Mouse (Mus musculus) hindbrain, postnatal 0 days (tissue): ENCODE measurements around the gene Pop7. TPM values are rescaled to one million over a fixed set of nuclear protein-coding genes. Genes with fewer than 3 reads are reported as not detected.

Source experiments
- ATAC-seq: fragments of 200-750 bp; cut with Nextera tagmentation; 2 replicates; pipeline ENCODE4 v1.8.0; 2017; ENCODE audit warnings: mild to moderate bottlenecking, moderate TSS enrichment, moderate library complexity
- DNase-seq: peaks from one replicate; pipeline ENCODE4 v3.0.0-alpha.2; 2015; ENCODE audit warnings: low spot score
- H3K27ac ChIP-seq: fragments of 300-500 bp; sonication (generic); 2 replicates; pipeline ENCODE4 v1.5.1; 2014; ENCODE audit warnings: mild to moderate bottlenecking
- H3K27me3 ChIP-seq: fragments of 300-500 bp; sonication (generic); 2 replicates; pipeline ENCODE4 v1.6.1; 2014; ENCODE audit warnings: low read length, mixed read lengths; ENCODE audit not compliant: insufficient read depth
- H3K36me3 ChIP-seq: fragments of 300-500 bp; sonication (generic); 2 replicates; pipeline ENCODE4 v1.6.1; 2014; ENCODE audit warnings: low read length, mixed read lengths; ENCODE audit not compliant: insufficient read depth
- H3K4me1 ChIP-seq: fragments of 300-500 bp; sonication (generic); 2 replicates; pipeline ENCODE4 v1.6.1; 2014; ENCODE audit warnings: antibody characterized with exemption, low read length, mixed read lengths; ENCODE audit not compliant: insufficient read depth
- H3K4me2 ChIP-seq: fragments of 300-500 bp; sonication (generic); 2 replicates; pipeline ENCODE4 v1.6.1; 2014; ENCODE audit warnings: low read depth, mild to moderate bottlenecking, low read length, moderate library complexity, mixed read lengths
- H3K4me3 ChIP-seq: fragments of 300-500 bp; sonication (generic); 2 replicates; pipeline ENCODE4 v1.5.1; 2014; ENCODE audit warnings: low read length
- H3K9ac ChIP-seq: fragments of 300-500 bp; sonication (generic); replicated peaks from 2 replicates; pipeline ENCODE4 v1.6.1; 2014; ENCODE audit warnings: mild to moderate bottlenecking, low read length, moderate library complexity, mixed read lengths
- H3K9me3 ChIP-seq: fragments of 300-500 bp; sonication (generic); 2 replicates; pipeline ENCODE4 v1.6.1; 2016; ENCODE audit warnings: low read length, mixed read lengths
- CTCF ChIP-seq: IDR thresholded peaks from 2 replicates; pipeline ENCODE4 v1.5.1; 2016; ENCODE audit warnings: antibody characterized with exemption, control low read depth, low read depth
- WGBS: fragments of 180-500 bp; shearing (Covaris S2); extraction: QIAGEN DNeasy Blood & Tissue Kit; methylation state at CpG from one replicate; pipeline ENCODE4 v1.1.7; 2014; 5-methylcytosine and 5-hydroxymethylcytosine counted together
- polyA plus RNA-seq: library from polyadenylated mRNA; unstranded; fragments of >200 nt; fragmentation: Nextera tagmentation; extraction: Ambion mirVana; gene quantifications from 2 replicates; pipeline ENCODE4 v1.2.1, GENCODE M21; 2015
- total RNA-seq: library from RNA; depleted of rRNA; stranded (reverse); fragments of >200 nt; gene quantifications from 2 replicates; pipeline ENCODE4 v1.2.3, GENCODE M21; 2014

The Pop7 gene
- total and polyA plus RNA-seq, 2 experiments from 2014 or later: 83.5 to 85.3 TPM

DNA sequence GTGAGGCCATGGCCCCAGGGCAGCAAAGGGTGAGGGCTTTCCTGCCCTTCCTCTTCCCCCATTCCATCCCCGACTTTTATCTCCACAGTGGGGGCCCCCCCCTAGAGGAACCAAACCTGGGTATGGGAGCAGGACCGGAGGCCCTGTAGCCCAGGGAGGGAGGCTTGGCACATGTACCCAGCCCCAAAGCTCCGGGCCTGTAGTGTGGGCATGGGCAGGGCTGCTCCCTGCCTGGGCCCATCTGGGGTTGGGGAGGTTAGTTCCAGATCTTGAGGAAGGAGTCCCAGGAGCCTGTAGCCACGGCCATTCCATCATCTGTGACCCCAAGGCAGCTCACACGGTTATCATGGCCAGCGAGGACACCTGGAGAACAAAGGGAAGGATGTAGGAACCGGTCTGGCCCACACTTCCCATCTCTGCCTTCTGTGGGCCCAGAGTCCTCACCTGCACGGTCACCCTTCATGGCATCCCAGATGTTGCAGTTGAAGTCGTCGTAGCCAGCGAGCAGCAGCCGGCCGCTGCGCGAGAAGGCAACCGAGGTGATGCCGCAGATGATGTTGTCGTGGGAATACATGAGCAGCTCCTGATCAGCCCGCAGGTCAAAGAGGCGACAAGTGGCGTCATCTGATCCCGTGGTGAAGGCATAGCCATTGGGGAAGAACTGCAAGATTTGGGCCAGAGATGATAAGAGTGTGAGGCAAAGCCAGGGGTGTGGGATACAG is 26.1 kb upstream of the Pop7 start:
- Histone ChIP-seq H3K27me3 (no peaks in the 10 kb centered on the region), H3K4me3 (no peak overlapping the region), H3K4me1 (peaks cover 16% of the 10 kb centered on the region), H3K36me3 (peaks cover 28% of the 10 kb centered on the region), H3K9ac (no peak overlapping the region), H3K9me3 (no peaks in the 10 kb centered on the region), H3K4me2 (no peak overlapping the region), H3K27ac (0 out of 2 replicates have a peak overlapping the region, but pooled peaks have one; percentile 20)
- 76% methylated on average over 22 of the region's 22 CpGs for WGBS
- ATAC-seq (no peak), DNase-seq (peak; percentile 14)
- TF ChIP-seq CTCF: no peak

DNA sequence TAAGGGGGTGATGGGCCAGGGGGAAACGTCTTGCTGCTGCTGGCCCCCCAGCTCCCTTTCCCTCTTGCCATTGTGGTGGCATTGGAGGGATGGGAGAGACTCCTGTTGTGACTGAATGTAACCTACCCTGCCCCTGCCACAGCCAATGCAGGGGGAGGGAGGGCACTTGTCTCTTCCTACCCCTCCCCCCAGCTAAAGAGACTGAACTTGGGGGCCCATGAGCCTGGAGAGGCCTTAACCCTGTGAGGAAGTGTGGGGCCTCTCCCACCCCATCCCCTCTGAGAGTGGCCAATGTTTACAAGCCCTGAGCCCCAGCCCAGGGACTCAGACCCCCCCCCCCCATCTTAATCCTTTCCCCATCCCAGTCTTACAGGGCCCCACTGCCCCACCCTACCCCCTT is 25.1 kb upstream of the Pop7 start:
- WGBS: 26% methylated on average over 1 of the region's 1 CpGs
- Histone ChIP-seq H3K9me3 (no peaks in the 10 kb centered on the region), H3K4me3 (no peak overlapping the region), H3K4me1 (peaks cover 16% of the 10 kb centered on the region), H3K4me2 (no peak overlapping the region), H3K9ac (no peak overlapping the region), H3K27me3 (no peaks in the 10 kb centered on the region), H3K36me3 (peaks cover 38% of the 10 kb centered on the region), H3K27ac (peak overlapping the region; percentile 48; the same call in 1 of the 2 replicates)
- DNase-seq: no peak
- no peak for ATAC-seq
- TF ChIP-seq CTCF: no peak

DNA sequence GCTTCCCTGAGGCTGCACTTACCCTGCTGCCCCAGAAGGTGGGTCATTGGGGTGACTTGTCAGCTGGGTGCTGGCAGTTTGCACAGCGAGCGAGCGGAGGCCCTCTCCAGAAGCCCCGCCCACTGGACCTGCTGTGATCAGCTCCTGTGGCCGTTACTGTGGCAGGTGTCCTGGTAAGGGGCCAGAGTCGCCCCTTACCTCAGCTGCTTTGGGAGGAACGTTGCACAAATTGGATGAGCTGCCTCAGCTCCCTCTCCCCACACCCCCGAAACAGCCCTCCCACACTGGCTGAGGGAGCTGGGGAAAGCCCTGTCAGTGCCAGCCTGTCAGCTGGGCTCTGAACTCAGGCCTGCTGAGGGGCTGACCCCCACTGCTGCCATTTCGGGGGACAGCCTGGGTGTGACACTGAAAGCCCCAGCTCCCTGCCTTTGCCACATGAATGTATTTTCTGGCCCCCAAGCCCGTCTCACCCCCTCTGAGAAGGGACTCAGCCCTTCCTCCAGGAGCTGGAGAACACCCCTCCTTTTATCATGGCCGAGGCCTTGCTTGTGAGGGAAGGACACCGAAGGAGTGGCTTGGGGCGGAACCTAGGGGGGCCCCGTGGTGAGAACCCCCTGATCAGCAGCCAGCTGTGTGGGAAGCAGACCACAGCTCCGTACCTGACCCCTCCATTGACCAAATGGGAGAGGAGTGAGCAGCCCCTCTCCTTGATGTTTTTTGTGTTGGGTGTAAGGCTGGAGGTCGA is 24.0 kb upstream of the Pop7 start:
- Histone ChIP-seq H3K36me3 (peaks cover 47% of the 10 kb centered on the region), H3K9me3 (no peaks in the 10 kb centered on the region), H3K27ac (peak overlapping the region; percentile 69), H3K4me3 (no peak overlapping the region), H3K27me3 (no peaks in the 10 kb centered on the region), H3K9ac (no peak overlapping the region), H3K4me1 (peaks cover 16% of the 10 kb centered on the region), H3K4me2 (no peak overlapping the region)
- DNase-seq (peak; percentile 66), ATAC-seq (no peak)
- no peak for TF ChIP-seq CTCF
- WGBS: 22% methylated on average over 16 of the region's 16 CpGs

DNA sequence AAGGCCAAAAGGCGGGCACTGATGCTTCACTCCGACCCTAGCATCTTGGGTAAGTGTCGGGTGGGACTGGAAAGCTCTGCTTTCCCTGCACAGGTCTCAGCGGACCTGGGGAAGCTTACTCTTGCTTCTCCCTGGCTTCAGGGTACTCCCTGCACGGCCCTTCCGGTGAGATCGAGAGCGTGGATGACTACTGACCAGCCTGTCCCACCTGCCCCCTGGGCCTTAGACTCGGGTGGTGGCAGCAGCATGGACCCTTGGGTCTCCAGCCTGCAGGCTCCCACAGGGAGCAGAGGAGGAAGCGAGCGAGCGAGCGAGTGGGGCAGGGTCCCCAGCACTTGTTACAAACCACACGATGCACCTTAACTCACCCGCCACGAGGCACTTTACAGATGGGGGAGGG is 23.2 kb upstream of the Pop7 start:
- H3K36me3 ChIP-seq: peaks cover 55% of the 10 kb centered on the region
- DNase-seq: no peak
- H3K4me2 ChIP-seq: no peak overlapping the region
- no peak for TF ChIP-seq CTCF
- H3K27me3 ChIP-seq: no peaks in the 10 kb centered on the region
- peaks cover 14% of the 10 kb centered on the region for H3K4me1 ChIP-seq
- no peak overlapping the region for H3K9ac ChIP-seq
- ATAC-seq: no peak
- no peaks in the 10 kb centered on the region for H3K9me3 ChIP-seq
- WGBS: 67% methylated on average over 16 of the region's 16 CpGs
- no peak overlapping the region for H3K4me3 ChIP-seq
- H3K27ac ChIP-seq: no peak overlapping the region; the same call in 1 of the 2 replicates

DNA sequence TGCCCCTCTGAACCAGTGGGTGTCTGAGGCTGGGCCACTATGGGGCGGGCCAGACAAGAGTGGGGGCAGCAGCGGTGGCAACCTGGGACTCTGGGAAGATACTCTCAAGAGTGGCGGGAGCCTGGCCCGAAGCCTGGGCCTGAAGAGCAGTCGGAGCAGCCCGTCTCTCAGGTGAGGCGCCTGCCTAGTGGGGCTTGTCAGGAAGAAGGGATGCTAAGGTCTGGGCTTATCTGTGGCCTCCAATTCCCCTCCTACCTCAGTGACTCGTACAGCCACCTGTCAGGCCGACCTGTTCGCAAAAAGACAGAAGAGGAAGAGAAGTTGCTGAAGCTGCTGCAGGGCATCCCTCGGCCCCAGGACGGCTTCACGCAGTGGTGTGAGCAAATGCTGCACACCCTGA is 22.4 kb upstream of the Pop7 start:
- WGBS: 78% methylated on average over 13 of the region's 13 CpGs
- TF ChIP-seq CTCF: no peak
- Histone ChIP-seq H3K9me3 (no peaks in the 10 kb centered on the region), H3K4me3 (no peak overlapping the region), H3K27me3 (no peaks in the 10 kb centered on the region), H3K9ac (no peak overlapping the region), H3K27ac (no peak overlapping the region), H3K4me2 (no peak overlapping the region), H3K36me3 (peaks cover 63% of the 10 kb centered on the region), H3K4me1 (peaks cover 6% of the 10 kb centered on the region; the same call in 1 of the 2 replicates)
- DNase-seq (no peak), ATAC-seq (no peak)

DNA sequence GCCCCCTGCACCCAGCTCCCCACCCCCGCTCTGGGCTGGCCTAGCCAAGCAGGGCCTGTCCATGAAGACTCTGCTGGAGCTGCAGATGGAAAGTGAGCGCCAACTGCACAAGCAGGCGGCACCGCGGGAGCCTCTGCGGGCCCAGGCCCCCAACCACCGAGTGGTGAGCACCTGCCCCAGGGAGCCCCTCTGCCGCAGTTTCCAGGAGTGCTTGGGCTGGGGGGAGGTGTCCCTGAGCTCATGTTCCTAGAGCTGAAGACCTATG is 21.9 kb upstream of the Pop7 start:
- Histone ChIP-seq H3K9ac (no peak overlapping the region), H3K4me2 (no peak overlapping the region), H3K36me3 (peaks cover 63% of the 10 kb centered on the region), H3K27me3 (no peaks in the 10 kb centered on the region), H3K9me3 (no peaks in the 10 kb centered on the region), H3K4me1 (peaks cover 3% of the 10 kb centered on the region; the same call in 1 of the 2 replicates), H3K27ac (no peak overlapping the region; the same call in 1 of the 2 replicates), H3K4me3 (no peak overlapping the region)
- ATAC-seq (no peak), DNase-seq (no peak)
- no peak for TF ChIP-seq CTCF
- WGBS: 74% methylated on average over 8 of the region's 8 CpGs
